Mouse (Mus musculus) MEL (cell line): Measurements from ENCODE around the gene Dgcr8.

Experiments used
- CTCF ChIP-seq, 3 experiments: IDR thresholded peaks in 2 of 3; conservative IDR thresholded peaks in 1 of 3; 2 replicates each; pipeline ENCODE4 v1.5.1; 2011 to 2012; ENCODE audit warnings: low read length in 3 of 3, low read depth in 2 of 3, mild to moderate bottlenecking in 2 of 3, improper control_type of control experiment in 1 of 3, inconsistent platforms in 1 of 3, mixed read lengths in 1 of 3, moderate library complexity in 1 of 3; ENCODE audit not compliant: control insufficient read depth in 1 of 3, insufficient read depth in 1 of 3, poor library complexity in 1 of 3, severe bottlenecking in 1 of 3
- E2F4 ChIP-seq: IDR thresholded peaks from 2 replicates; pipeline ENCODE4 v1.6.1; 2011; ENCODE audit warnings: low read depth, low read length, improper control_type of control experiment, borderline replicate concordance
- EP300 ChIP-seq, 2 experiments: IDR thresholded peaks; 2 replicates each; pipeline ENCODE4 v1.6.1; 2011; ENCODE audit warnings: improper control_type of control experiment in 2 of 2, low read length in 2 of 2, low read depth in 1 of 2, mild to moderate bottlenecking in 1 of 2
- ETS1 ChIP-seq: IDR thresholded peaks from 2 replicates; pipeline ENCODE4 v1.6.1; 2012; ENCODE audit warnings: low read depth, mild to moderate bottlenecking, inconsistent platforms, low read length, improper control_type of control experiment, moderate library complexity
- GABPA ChIP-seq: IDR thresholded peaks from 2 replicates; pipeline ENCODE4 v1.6.1; 2012; ENCODE audit warnings: low read depth, mild to moderate bottlenecking, inconsistent platforms, low read length, improper control_type of control experiment, moderate library complexity
- GATA1 ChIP-seq: IDR thresholded peaks from 2 replicates; pipeline ENCODE4 v1.6.1; 2011; ENCODE audit warnings: low read depth, low read length, improper control_type of control experiment
- JUND ChIP-seq: IDR thresholded peaks from 2 replicates; pipeline ENCODE4 v1.6.1; 2011; ENCODE audit warnings: low read depth, mild to moderate bottlenecking, improper control_type of control experiment, low read length
- KAT2A ChIP-seq: conservative IDR thresholded peaks from 2 replicates; pipeline ENCODE4 v1.6.1; 2012; ENCODE audit warnings: low read depth, low read length, improper control_type of control experiment, inconsistent platforms
- MAX ChIP-seq: IDR thresholded peaks from 2 replicates; pipeline ENCODE4 v1.6.1; 2011; ENCODE audit warnings: low read length, improper control_type of control experiment
- MYC ChIP-seq: IDR thresholded peaks from 2 replicates; pipeline ENCODE4 v1.6.1; 2011; ENCODE audit warnings: low read depth, mild to moderate bottlenecking, low read length, improper control_type of control experiment, moderate library complexity
- NRF1 ChIP-seq: IDR thresholded peaks from 2 replicates; pipeline ENCODE4 v1.6.1; 2014; ENCODE audit warnings: low read depth, mild to moderate bottlenecking, inconsistent platforms, low read length, improper control_type of control experiment, moderate library complexity; ENCODE audit not compliant: poor library complexity, insufficient read depth, severe bottlenecking
- POLR2A ChIP-seq, 2 experiments: IDR thresholded peaks; 2 replicates each; pipeline ENCODE4 v1.6.1; 2011 to 2012; ENCODE audit warnings: low read length in 2 of 2, mild to moderate bottlenecking in 2 of 2, control low read depth in 1 of 2, improper control_type of control experiment in 1 of 2, low read depth in 1 of 2, moderate library complexity in 1 of 2; ENCODE audit not compliant: control insufficient read depth in 1 of 2, insufficient read depth in 1 of 2, poor library complexity in 1 of 2
- TAL1 ChIP-seq: IDR thresholded peaks from 2 replicates; pipeline ENCODE4 v1.6.1; 2012; ENCODE audit warnings: mild to moderate bottlenecking, inconsistent platforms, low read length, moderate library complexity, mixed read lengths
- ZMIZ1 ChIP-seq: IDR thresholded peaks from 2 replicates; pipeline ENCODE4 v1.6.1; 2012; ENCODE audit warnings: low read depth, mild to moderate bottlenecking, inconsistent platforms, low read length, improper control_type of control experiment, moderate library complexity

GRCm38 (mm10) chr16:18335981-18336380 lies 46.9 kb upstream of the Dgcr8 start:
- TF ChIP-seq TAL1: no peak
- TF ChIP-seq ZMIZ1: no peak
- no peak for TF ChIP-seq GATA1
- no peak for TF ChIP-seq GABPA
- no peak for TF ChIP-seq MAX
- TF ChIP-seq CTCF (IDR thresholded peaks at IDR 0.05 in 2 of 3, conservative IDR thresholded peaks at IDR 0.05 in 1 of 3; ENCODE audit: control insufficient read depth in 1 of 3, insufficient read depth in 1 of 3, low read depth in 2 of 3, low read length in 3 of 3, poor library complexity in 1 of 3, severe bottlenecking in 1 of 3): no peak
- TF ChIP-seq EP300 (IDR thresholded peaks at IDR 0.05; ENCODE audit: low read depth in 1 of 2, low read length in 2 of 2): no peak
- TF ChIP-seq NRF1: no peak
- no peak for TF ChIP-seq KAT2A
- no peak for TF ChIP-seq POLR2A (IDR thresholded peaks at IDR 0.05; ENCODE audit: control insufficient read depth in 1 of 2, insufficient read depth in 1 of 2, low read depth in 1 of 2, low read length in 2 of 2, poor library complexity in 1 of 2)
- TF ChIP-seq JUND: no peak
- no peak for TF ChIP-seq MYC
- no peak for TF ChIP-seq ETS1
- TF ChIP-seq E2F4: no peak
